Mouse (Mus musculus) liver, adult 2 months (tissue): ENCODE data around the gene Pkmyt1.

Source experiments
- CTCF ChIP-seq: fragments of 200-500 bp; IDR thresholded peaks from 2 replicates; pipeline ENCODE4 v1.5.1; 2011; ENCODE audit warnings: low read depth, low read length, control low read depth
- POLR2A ChIP-seq: fragments of 200-500 bp; IDR thresholded peaks from 2 replicates; pipeline ENCODE4 v1.6.1; 2011; ENCODE audit warnings: low read length, control low read depth; ENCODE audit not compliant: insufficient read depth; ENCODE audit errors: extremely low read depth

- TF ChIP-seq CTCF (no peak), POLR2A (no peak)
Measured at GRCm38 (mm10) chr17:23760231-23760630, 34.1 kb downstream of the Pkmyt1 start.
